Mouse (Mus musculus) stomach, embryonic 16.5 days (tissue): Measurements from ENCODE around the gene Ing4. TPM values are rescaled to one million over a fixed set of nuclear protein-coding genes. Genes with fewer than 3 reads are reported as not detected.
A peak's percentile ranks its signal among the peaks of the same experiment; 100 is the strongest.

Source experiments
- ATAC-seq: fragments of 200-750 bp; cut with Nextera tagmentation; 2 replicates; pipeline ENCODE4 v1.8.0; 2017; ENCODE audit warnings: moderate number of reproducible peaks, moderate TSS enrichment; ENCODE audit not compliant: insufficient read depth, low FRiP score
- H3K27ac ChIP-seq: fragments of 300-500 bp; sonication (generic); 2 replicates; pipeline ENCODE4 v1.5.1; 2014; ENCODE audit warnings: low read length
- H3K27me3 ChIP-seq: fragments of 300-500 bp; sonication (generic); 2 replicates; pipeline ENCODE4 v1.6.1; 2014; ENCODE audit warnings: low read length, control low read depth, mixed read lengths; ENCODE audit not compliant: control insufficient read depth, insufficient read depth
- H3K36me3 ChIP-seq: fragments of 300-500 bp; sonication (generic); 2 replicates; pipeline ENCODE4 v1.6.1; 2014; ENCODE audit warnings: low read length; ENCODE audit not compliant: control insufficient read depth, insufficient read depth
- H3K4me1 ChIP-seq: fragments of 300-500 bp; sonication (generic); 2 replicates; pipeline ENCODE4 v1.6.1; 2014; ENCODE audit warnings: low read length, control low read depth, mixed read lengths; ENCODE audit not compliant: control insufficient read depth, insufficient read depth
- H3K4me2 ChIP-seq: fragments of 300-500 bp; sonication (generic); 2 replicates; pipeline ENCODE4 v1.6.1; 2014; ENCODE audit warnings: low read depth, low read length, mixed read lengths
- H3K4me3 ChIP-seq: fragments of 300-500 bp; sonication (generic); replicated peaks from 2 replicates; pipeline ENCODE4 v1.5.1; 2014; ENCODE audit warnings: mild to moderate bottlenecking, low read length
- H3K9ac ChIP-seq: fragments of 300-500 bp; sonication (generic); 2 replicates; pipeline ENCODE4 v1.6.1; 2014; ENCODE audit warnings: low read length
- H3K9me3 ChIP-seq: fragments of 300-500 bp; sonication (generic); replicated peaks from 2 replicates; pipeline ENCODE4 v1.6.1; 2016; ENCODE audit warnings: low read length, control low read depth; ENCODE audit not compliant: control insufficient read depth
- WGBS: fragments of 180-500 bp; shearing (Covaris S2); extraction: QIAGEN DNeasy Blood & Tissue Kit; methylation state at CpG from one replicate; pipeline ENCODE4 v1.1.7; 2014; 5-methylcytosine and 5-hydroxymethylcytosine counted together
- polyA plus RNA-seq: library from polyadenylated mRNA; unstranded; fragments of >200 nt; fragmentation: Nextera tagmentation; extraction: Ambion mirVana; gene quantifications from 2 replicates; pipeline ENCODE4 v1.2.1, GENCODE M21; 2015

Gene Ing4
- polyA plus RNA-seq, 1 experiment from 2014 or later: 115 TPM

GRCm38 (mm10) chr6:124999091-124999490 is 40.5 kb upstream of the Ing4 start:
- ATAC-seq: no peak

GRCm38 (mm10) chr6:124999546-124999945 is 40.0 kb upstream of the Ing4 start:
- H3K27me3 ChIP-seq: peaks cover 50% of the 10 kb centered on the region
- H3K4me1 ChIP-seq: peaks cover 18% of the 10 kb centered on the region

More at GRCm38 (mm10) chr6:124999091-124999490, 40.5 kb upstream of the Ing4 start:
- Histone ChIP-seq H3K9ac (no peak overlapping the region), H3K4me2 (no peak overlapping the region), H3K4me1 (peaks cover 18% of the 10 kb centered on the region), H3K4me3 (no peak overlapping the region), H3K27ac (no peak overlapping the region), H3K36me3 (no peaks in the 10 kb centered on the region), H3K9me3 (no peaks in the 10 kb centered on the region), H3K27me3 (peaks cover 54% of the 10 kb centered on the region)
- 32% methylated on average over 14 of the region's 14 CpGs for WGBS

GRCm38 (mm10) chr6:125003706-125004105 is 35.9 kb upstream of the Ing4 start:
- no peak for ATAC-seq
- Histone ChIP-seq H3K9ac (no peak overlapping the region), H3K4me3 (no peak overlapping the region), H3K27me3 (peaks cover 18% of the 10 kb centered on the region), H3K4me2 (no peak overlapping the region), H3K4me1 (no peaks in the 10 kb centered on the region), H3K36me3 (no peaks in the 10 kb centered on the region), H3K9me3 (no peaks in the 10 kb centered on the region), H3K27ac (no peak overlapping the region)
- WGBS: 21% methylated on average over 3 of the region's 3 CpGs

More at GRCm38 (mm10) chr6:124999546-124999945, 40.0 kb upstream of the Ing4 start:
- Histone ChIP-seq H3K4me2 (no peak overlapping the region), H3K9ac (no peak overlapping the region), H3K4me3 (no peak overlapping the region), H3K36me3 (no peaks in the 10 kb centered on the region), H3K9me3 (no peaks in the 10 kb centered on the region), H3K27ac (no peak overlapping the region)
- ATAC-seq: no peak
- 27% methylated on average over 10 of the region's 10 CpGs for WGBS

- Histone ChIP-seq H3K4me3 (no peak overlapping the region), H3K9ac (no peak overlapping the region), H3K36me3 (no peaks in the 10 kb centered on the region), H3K4me1 (peaks cover 3% of the 10 kb centered on the region), H3K27ac (no peak overlapping the region), H3K9me3 (no peaks in the 10 kb centered on the region), H3K27me3 (peaks cover 6% of the 10 kb centered on the region; the same call in 1 of the 2 replicates), H3K4me2 (no peak overlapping the region)
- 35% methylated on average over 3 of the region's 3 CpGs for WGBS
- ATAC-seq: no peak
Observed at GRCm38 (mm10) chr6:125005086-125005485, 34.5 kb upstream of the Ing4 start.

GRCm38 (mm10) chr6:125008060-125008459 is 31.5 kb upstream of the Ing4 start:
- Histone ChIP-seq H3K9me3 (no peaks in the 10 kb centered on the region), H3K9ac (peak overlapping the region; percentile 99), H3K4me1 (peaks cover 8% of the 10 kb centered on the region), H3K36me3 (no peaks in the 10 kb centered on the region), H3K4me2 (peak overlapping the region; percentile 61), H3K27me3 (no peaks in the 10 kb centered on the region), H3K27ac (no peak overlapping the region; the same call in 1 of the 2 replicates), H3K4me3 (peak overlapping the region; percentile 77)
- WGBS: 39% methylated on average over 13 of the region's 13 CpGs
- ATAC-seq: no peak

GRCm38 (mm10) chr6:125008586-125009128 is 30.9 kb upstream of the Ing4 start:
- H3K27ac ChIP-seq: peak overlapping the region; percentile 98
- no peaks in the 10 kb centered on the region for H3K9me3 ChIP-seq
- peaks cover 8% of the 10 kb centered on the region for H3K4me1 ChIP-seq
- H3K9ac ChIP-seq: peak overlapping the region; percentile 99
- ATAC-seq: peak; percentile 98
- no peaks in the 10 kb centered on the region for H3K27me3 ChIP-seq
- H3K4me3 ChIP-seq: peak overlapping the region; percentile 77
- no peaks in the 10 kb centered on the region for H3K36me3 ChIP-seq
- H3K4me2 ChIP-seq: peak overlapping the region; percentile 91
- WGBS: under 1% methylated on average over 33 of the region's 34 CpGs

GRCm38 (mm10) chr6:125009129-125009180 is 30.6 kb upstream of the Ing4 start, which contains the start of gene Zfp384:
Gene Zfp384 (plus strand): TSS chr6:125009145.
- no peaks in the 10 kb centered on the region for H3K27me3 ChIP-seq
- peak within 1 kb of the TSS; percentile 91 for H3K4me2 ChIP-seq
- ATAC-seq: no peak
- 0% methylated on average over 3 of the region's 3 CpGs for WGBS
- peak within 1 kb of the TSS; percentile 77 for H3K4me3 ChIP-seq
- H3K36me3 ChIP-seq: no peaks in the 10 kb centered on the region
- peaks cover 8% of the 10 kb centered on the region for H3K4me1 ChIP-seq
- H3K9ac ChIP-seq: peak within 1 kb of the TSS; percentile 99
- H3K9me3 ChIP-seq: no peaks in the 10 kb centered on the region
- peak within 1 kb of the TSS; percentile 98 for H3K27ac ChIP-seq

GRCm38 (mm10) chr6:125009181-125010073 is 30.1 kb upstream of the Ing4 start:
- no peaks in the 10 kb centered on the region for H3K36me3 ChIP-seq
- H3K4me3 ChIP-seq: peak overlapping the region; percentile 77
- ATAC-seq: peak; percentile 87
- H3K4me1 ChIP-seq: peaks cover 8% of the 10 kb centered on the region
- H3K9me3 ChIP-seq: no peaks in the 10 kb centered on the region
- H3K9ac ChIP-seq: peak overlapping the region; percentile 99
- WGBS: under 1% methylated on average over 56 of the region's 78 CpGs
- H3K27ac ChIP-seq: peak overlapping the region; percentile 98
- peak overlapping the region; percentile 91 for H3K4me2 ChIP-seq
- no peaks in the 10 kb centered on the region for H3K27me3 ChIP-seq

- H3K36me3 ChIP-seq: peaks cover 11% of the 10 kb centered on the region; the same call in 1 of the 2 replicates
- no peak; the same call in 1 of the 2 replicates for ATAC-seq
- WGBS: 95% methylated on average over 3 of the region's 3 CpGs
- H3K9me3 ChIP-seq: no peaks in the 10 kb centered on the region
- H3K9ac ChIP-seq: no peak overlapping the region
- no peaks in the 10 kb centered on the region for H3K4me1 ChIP-seq
- no peak overlapping the region for H3K4me2 ChIP-seq
- H3K27me3 ChIP-seq: no peaks in the 10 kb centered on the region
- H3K27ac ChIP-seq: no peak overlapping the region
- no peak overlapping the region for H3K4me3 ChIP-seq
Observed at GRCm38 (mm10) chr6:125017682-125018081, 21.9 kb upstream of the Ing4 start.
